Mouse (Mus musculus) liver, adult 2 months (tissue): ENCODE measurements around the gene Gm28635.

ENCODE experiments used
- CTCF ChIP-seq: fragments of 200-500 bp; IDR thresholded peaks from 2 replicates; pipeline ENCODE4 v1.5.1; 2011; ENCODE audit warnings: low read depth, low read length, control low read depth
- POLR2A ChIP-seq: fragments of 200-500 bp; IDR thresholded peaks from 2 replicates; pipeline ENCODE4 v1.6.1; 2011; ENCODE audit warnings: low read length, control low read depth; ENCODE audit not compliant: insufficient read depth; ENCODE audit errors: extremely low read depth

DNA sequence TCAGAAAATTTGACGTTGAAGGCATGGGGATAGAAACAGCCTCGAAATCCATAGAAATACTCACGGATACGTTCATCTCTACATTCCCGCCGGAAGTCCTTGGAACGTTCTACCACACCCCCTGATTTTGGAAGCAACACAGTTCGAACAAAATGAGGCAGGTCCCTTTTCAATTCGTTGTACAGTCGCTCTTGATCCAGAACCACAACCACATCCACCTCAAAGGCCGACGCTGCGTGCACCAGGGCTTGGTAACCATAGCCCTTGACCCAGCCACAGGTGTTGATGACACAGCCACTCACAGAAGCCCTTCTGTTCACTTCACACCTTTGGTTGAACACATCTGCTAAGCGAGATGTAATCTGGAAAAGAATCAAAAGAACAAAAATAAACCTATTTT lies 46.0 kb upstream of the Gm28635 start:
- no peak for TF ChIP-seq POLR2A
- no peak for TF ChIP-seq CTCF
